Comparison of ENCODE assay signal across 14 mouse cellular contexts in the genomic region with DNA sequence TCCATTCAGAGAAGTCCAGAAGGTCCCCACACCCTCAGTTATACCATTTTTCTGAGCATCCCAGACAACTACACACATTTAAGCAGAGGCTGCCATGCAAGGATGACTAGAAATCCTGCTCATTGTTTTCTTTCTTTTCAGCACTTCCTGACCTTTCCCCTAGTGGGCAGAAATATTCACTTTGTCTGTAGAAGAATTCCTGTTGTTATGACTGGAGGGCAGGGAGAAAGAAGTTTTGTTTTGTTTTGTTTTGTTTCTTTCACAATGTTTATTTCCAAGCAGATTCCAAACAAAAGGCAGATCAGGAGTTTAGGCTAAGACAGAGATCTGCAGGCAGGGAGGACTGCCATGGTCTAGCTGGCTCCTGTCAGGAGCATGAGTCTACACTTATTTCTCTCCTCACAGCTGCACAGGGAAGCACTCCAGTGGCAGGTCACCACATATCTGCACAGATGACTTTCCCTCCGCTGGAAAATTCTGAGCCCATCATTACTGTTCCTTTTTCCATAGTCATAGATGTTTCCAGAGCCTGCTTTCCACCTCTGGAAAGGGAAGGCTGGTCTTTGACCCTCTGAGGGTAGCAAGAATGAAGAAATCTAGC.
DNase-seq lines count a peak whose midpoint lies in the region; ATAC-seq and TF ChIP-seq lines count a peak whose summit lies in the region.
"Had no signal": no experiment of that assay in that cellular context is flagged by ENCODE, and none has a peak within 500 bp of the region (broad histone marks: within the 10 kb centered on the region; RNA-seq: fewer than 3 reads in every experiment).

No protein-coding gene starts in this region.

- DNase-seq in embryonic facial prominence, embryonic 10.5 days (ENCODE audit: low spot score), result no peak
- peak; percentile 41 for DNase-seq in kidney, adult 9 months
- DNase-seq in kidney, adult 18-20 months, result no peak
- DNase-seq in midbrain, embryonic 10.5 days (ENCODE audit: low spot score), result no peak
- DNase-seq in midbrain, embryonic 14.5 days, result no peak
- DNase-seq in stomach, postnatal 0 days (ENCODE audit: low spot score), result no peak
- DNase-seq in cerebellum, postnatal 25 days, result no peak
- DNase-seq: cerebellum, adult 9-11 months; spleen, adult 18-20 months had no signal

- TF ChIP-seq CTCF in stomach, postnatal 0 days (IDR thresholded peaks at IDR 0.05; ENCODE audit: low read depth), result peak; percentile 49

- 78% methylated on average over 1 of the region's 1 CpGs for WGBS in embryonic facial prominence, embryonic 12.5 days
- 80% methylated on average over 1 of the region's 1 CpGs for WGBS in embryonic facial prominence, embryonic 10.5 days
- WGBS in midbrain, embryonic 10.5 days, result 86% methylated on average over 1 of the region's 1 CpGs
- 78% methylated on average over 1 of the region's 1 CpGs for WGBS in midbrain, embryonic 14.5 days
- 35% methylated on average over 1 of the region's 1 CpGs for WGBS in stomach, postnatal 0 days

- H3K9me3 ChIP-seq in embryonic facial prominence, embryonic 12.5 days, result no peaks in the 10 kb centered on the region
- H3K9me3 ChIP-seq in embryonic facial prominence, embryonic 10.5 days, result no peaks in the 10 kb centered on the region
- no peaks in the 10 kb centered on the region for H3K9me3 ChIP-seq in midbrain, embryonic 10.5 days (replicated peaks)
- H3K9me3 ChIP-seq in midbrain, embryonic 14.5 days (ENCODE audit: control insufficient read depth, low read length), result no peaks in the 10 kb centered on the region
- H3K9me3 ChIP-seq in stomach, postnatal 0 days (ENCODE audit: control insufficient read depth, low read length), result no peaks in the 10 kb centered on the region
- H3K9me3 ChIP-seq: limb, embryonic 10.5 days had no signal

- peak overlapping the region; percentile 46; the same call in 1 of the 2 replicates for H3K27ac ChIP-seq in embryonic facial prominence, embryonic 12.5 days
- H3K27ac ChIP-seq in embryonic facial prominence, embryonic 10.5 days (replicated peaks), result no peak overlapping the region; the same call in 1 of the 2 replicates
- H3K27ac ChIP-seq in midbrain, embryonic 10.5 days (replicated peaks), result peak overlapping the region; percentile 7; the same call in 1 of the 2 replicates
- H3K27ac ChIP-seq in midbrain, embryonic 14.5 days (replicated peaks; ENCODE audit: low read depth, low read length), result no peak overlapping the region
- H3K27ac ChIP-seq in stomach, postnatal 0 days (replicated peaks), result no peak overlapping the region
- H3K27ac ChIP-seq: limb, embryonic 10.5 days had no signal

- H3K36me3 ChIP-seq in embryonic facial prominence, embryonic 12.5 days, result no peaks in the 10 kb centered on the region
- no peaks in the 10 kb centered on the region for H3K36me3 ChIP-seq in embryonic facial prominence, embryonic 10.5 days (replicated peaks)
- no peaks in the 10 kb centered on the region for H3K36me3 ChIP-seq in midbrain, embryonic 10.5 days
- H3K36me3 ChIP-seq in midbrain, embryonic 14.5 days (ENCODE audit: control insufficient read depth, insufficient read depth, low read length), result no peaks in the 10 kb centered on the region
- no peaks in the 10 kb centered on the region for H3K36me3 ChIP-seq in stomach, postnatal 0 days (ENCODE audit: control insufficient read depth, insufficient read depth, low read length)
- H3K36me3 ChIP-seq: limb, embryonic 10.5 days had no signal

- H3K9ac ChIP-seq in embryonic facial prominence, embryonic 12.5 days, result no peak overlapping the region
- no peak overlapping the region for H3K9ac ChIP-seq in midbrain, embryonic 14.5 days (replicated peaks; ENCODE audit: low read length)
- no peak overlapping the region for H3K9ac ChIP-seq in stomach, postnatal 0 days (ENCODE audit: low read length)

- TF ChIP-seq EP300 in stomach, postnatal 0 days (optimal IDR thresholded peaks at IDR 0.05), result no peak

- H3K4me1 ChIP-seq in embryonic facial prominence, embryonic 12.5 days, result peaks cover 24% of the 10 kb centered on the region
- peaks cover 10% of the 10 kb centered on the region for H3K4me1 ChIP-seq in embryonic facial prominence, embryonic 10.5 days
- peaks cover 13% of the 10 kb centered on the region for H3K4me1 ChIP-seq in midbrain, embryonic 10.5 days
- H3K4me1 ChIP-seq in midbrain, embryonic 14.5 days (ENCODE audit: control insufficient read depth, insufficient read depth, low read length), result no peaks in the 10 kb centered on the region
- no peaks in the 10 kb centered on the region; the same call in none of the 2 replicates for H3K4me1 ChIP-seq in stomach, postnatal 0 days (replicated peaks; ENCODE audit: control insufficient read depth, insufficient read depth)
- H3K4me1 ChIP-seq: limb, embryonic 10.5 days had no signal

- no peak for ATAC-seq in embryonic facial prominence, embryonic 12.5 days (ENCODE audit: insufficient number of reproducible peaks, insufficient read depth, low FRiP score, low TSS enrichment)
- ATAC-seq in midbrain, embryonic 14.5 days (ENCODE audit: low FRiP score, low TSS enrichment), result no peak
- ATAC-seq in stomach, postnatal 0 days (ENCODE audit: low FRiP score, low TSS enrichment), result no peak
- ATAC-seq: intestine, embryonic 16.5 days had no signal

- no peak overlapping the region for H3K4me3 ChIP-seq in embryonic facial prominence, embryonic 12.5 days
- no peak overlapping the region for H3K4me3 ChIP-seq in embryonic facial prominence, embryonic 10.5 days
- H3K4me3 ChIP-seq in midbrain, embryonic 10.5 days, result no peak overlapping the region
- no peak overlapping the region for H3K4me3 ChIP-seq in midbrain, embryonic 14.5 days (replicated peaks; ENCODE audit: low read depth, low read length)
- no peak overlapping the region for H3K4me3 ChIP-seq in stomach, postnatal 0 days (ENCODE audit: low read depth, low read length)
- H3K4me3 ChIP-seq: erythroblast, embryonic 14.5 days; limb, embryonic 10.5 days; myocyte had no signal

- H3K4me2 ChIP-seq in embryonic facial prominence, embryonic 12.5 days (replicated peaks), result no peak overlapping the region
- no peak overlapping the region for H3K4me2 ChIP-seq in midbrain, embryonic 14.5 days (ENCODE audit: low read length)
- H3K4me2 ChIP-seq in stomach, postnatal 0 days (replicated peaks; ENCODE audit: low read depth), result no peak overlapping the region

- no peaks in the 10 kb centered on the region for H3K27me3 ChIP-seq in embryonic facial prominence, embryonic 12.5 days
- H3K27me3 ChIP-seq in embryonic facial prominence, embryonic 10.5 days (replicated peaks; ENCODE audit: low read depth, poor library complexity, severe bottlenecking), result no peaks in the 10 kb centered on the region
- no peaks in the 10 kb centered on the region for H3K27me3 ChIP-seq in midbrain, embryonic 10.5 days (ENCODE audit: low read depth, poor library complexity, severe bottlenecking)
- no peaks in the 10 kb centered on the region for H3K27me3 ChIP-seq in midbrain, embryonic 14.5 days (ENCODE audit: control insufficient read depth, insufficient read depth, low read length)
- H3K27me3 ChIP-seq in stomach, postnatal 0 days (ENCODE audit: control insufficient read depth, insufficient read depth, low read length), result no peaks in the 10 kb centered on the region

Comparison
In these comparisons a context has a peak if more than half of its experiments do, and no peak if none do; other contexts are left out.
1. H3K27ac ChIP-seq: peak in embryonic facial prominence, embryonic 12.5 days (single experiment) and midbrain, embryonic 10.5 days (single experiment); none in embryonic facial prominence, embryonic 10.5 days (single experiment), midbrain, embryonic 14.5 days (single experiment) and stomach, postnatal 0 days (single experiment).